Mouse (Mus musculus) G1E (cell line): ENCODE data around the gene Nrxn3. TPM values are rescaled to one million over a fixed set of nuclear protein-coding genes. Genes with fewer than 3 reads are reported as not detected.

Experiments used
- ATAC-seq: 2 replicates; pipeline ENCODE4 v1.8.0; 2016; ENCODE audit warnings: mild to moderate bottlenecking; ENCODE audit not compliant: insufficient number of reproducible peaks, poor library complexity, low FRiP score, severe bottlenecking; ENCODE audit errors: extremely low read depth
- DNase-seq: peaks from one replicate; pipeline ENCODE4 v3.0.0; 2012; ENCODE audit warnings: low spot score
- H3K27me3 ChIP-seq: 2 replicates; pipeline ENCODE4 v1.6.1; 2012; ENCODE audit warnings: mild to moderate bottlenecking, low read length, inconsistent platforms; ENCODE audit not compliant: insufficient read depth
- H3K36me3 ChIP-seq: replicated peaks from 2 replicates; pipeline ENCODE3; 2012; ENCODE audit warnings: mild to moderate bottlenecking, inconsistent platforms
- H3K4me1 ChIP-seq: 2 replicates; pipeline ENCODE4 v1.6.1; 2012; ENCODE audit warnings: low read depth, low read length, inconsistent platforms, mixed read lengths; ENCODE audit not compliant: insufficient read depth
- H3K4me3 ChIP-seq: 2 replicates; pipeline ENCODE4 v1.5.1; 2012; ENCODE audit warnings: low read depth, mild to moderate bottlenecking, inconsistent platforms, low read length, moderate library complexity, mixed read lengths
- H3K9me3 ChIP-seq: replicated peaks from 2 replicates; pipeline ENCODE4 v1.6.1; 2012; ENCODE audit warnings: inconsistent platforms
- CTCF ChIP-seq: IDR thresholded peaks from 2 replicates; pipeline ENCODE4 v1.5.1; 2012; ENCODE audit warnings: low read depth, low read length, inconsistent platforms, mixed read lengths
- GATA1 ChIP-seq: IDR thresholded peaks from 2 replicates; pipeline ENCODE4 v1.6.1; 2012; ENCODE audit warnings: borderline replicate concordance, low read length, inconsistent platforms, mixed read lengths
- GATA2 ChIP-seq: IDR thresholded peaks from 2 replicates; pipeline ENCODE4 v1.6.1; 2012; ENCODE audit warnings: low read depth, low read length, inconsistent platforms, borderline replicate concordance
- POLR2AphosphoS5 ChIP-seq: IDR thresholded peaks from 2 replicates; pipeline ENCODE4 v1.6.1; 2012; ENCODE audit warnings: low read depth, low read length, inconsistent platforms; ENCODE audit not compliant: insufficient replicate concordance
- TAL1 ChIP-seq: conservative IDR thresholded peaks from 2 replicates; pipeline ENCODE4 v1.6.1; 2012; ENCODE audit warnings: low read depth, low read length, inconsistent platforms, mixed read lengths
- polyA plus RNA-seq: library from polyadenylated mRNA; stranded (reverse); fragments of >175 nt; gene quantifications from 2 replicates; pipeline ENCODE4 v1.2.3, GENCODE M21; 2012
- total RNA-seq, 2 experiments: library from RNA; stranded (forward) in 1 of 2; stranded (reverse) in 1 of 2; fragments of 200-1000 nt in 1 of 2; fragments of >200 nt in 1 of 2; fragmentation: Nextera tagmentation in 1 of 2; gene quantifications; 2 replicates each; pipeline ENCODE4 v1.2.3; 2014 to 2017

Gene Nrxn3
- total and polyA plus RNA-seq, 3 experiments: 0.22 TPM; not detected in 2

DNA sequence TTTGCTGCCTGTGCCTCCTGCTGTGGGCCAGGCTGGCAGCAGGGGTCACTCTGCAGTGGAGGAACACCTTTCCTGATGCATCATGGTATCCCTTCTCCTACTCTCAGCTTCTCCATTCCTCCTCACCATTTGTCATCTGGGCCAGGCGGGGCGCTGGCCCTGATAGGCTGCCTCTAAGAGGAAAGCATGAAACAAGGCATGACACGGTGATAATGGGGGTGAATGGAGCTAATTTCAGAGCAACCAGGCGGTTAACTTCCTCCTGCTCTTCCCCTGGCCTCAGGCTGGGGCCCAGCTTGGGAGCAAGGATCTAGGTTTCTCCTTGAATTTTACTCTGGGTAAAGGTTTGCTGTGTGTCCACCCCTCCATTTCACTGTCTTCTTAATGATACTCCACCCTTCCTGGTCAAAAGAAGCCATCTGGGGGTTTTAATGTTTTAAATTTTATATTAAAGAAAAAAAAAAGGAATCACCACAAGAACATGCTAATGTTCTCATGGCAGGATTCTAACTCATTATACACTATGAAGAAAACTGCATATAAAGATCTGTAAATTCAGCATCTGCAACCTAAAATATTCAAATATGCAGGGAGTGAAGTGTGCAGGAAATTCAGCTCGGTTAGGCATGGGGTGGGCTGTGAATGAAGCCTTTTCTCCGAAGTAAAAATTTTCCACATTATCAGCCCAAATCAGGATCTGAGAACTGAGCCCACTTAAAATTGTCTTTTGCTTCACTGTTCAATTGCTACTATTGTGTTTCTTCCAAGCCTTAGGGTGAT, 127.9 kb downstream of the Nrxn3 start:
- H3K4me1 ChIP-seq: no peaks in the 10 kb centered on the region
- TF ChIP-seq CTCF (no peak), POLR2AphosphoS5 (no peak), TAL1 (no peak), GATA1 (no peak), GATA2 (no peak)
- no peak for DNase-seq
- ATAC-seq: no peak
- H3K27me3 ChIP-seq: peaks cover 6% of the 10 kb centered on the region
- H3K4me3 ChIP-seq: no peak overlapping the region
- H3K9me3 ChIP-seq: no peaks in the 10 kb centered on the region
- no peaks in the 10 kb centered on the region for H3K36me3 ChIP-seq

GRCm38 (mm10) chr12:88854039-88854438, 131.4 kb downstream of the Nrxn3 start:
- H3K9me3 ChIP-seq: no peaks in the 10 kb centered on the region
- H3K4me3 ChIP-seq: no peak overlapping the region
- TF ChIP-seq GATA2 (no peak), GATA1 (no peak), POLR2AphosphoS5 (no peak), TAL1 (no peak), CTCF (no peak)
- no peaks in the 10 kb centered on the region for H3K4me1 ChIP-seq
- no peaks in the 10 kb centered on the region for H3K36me3 ChIP-seq
- DNase-seq (no peak), ATAC-seq (no peak)
- H3K27me3 ChIP-seq: peaks cover 6% of the 10 kb centered on the region

DNA sequence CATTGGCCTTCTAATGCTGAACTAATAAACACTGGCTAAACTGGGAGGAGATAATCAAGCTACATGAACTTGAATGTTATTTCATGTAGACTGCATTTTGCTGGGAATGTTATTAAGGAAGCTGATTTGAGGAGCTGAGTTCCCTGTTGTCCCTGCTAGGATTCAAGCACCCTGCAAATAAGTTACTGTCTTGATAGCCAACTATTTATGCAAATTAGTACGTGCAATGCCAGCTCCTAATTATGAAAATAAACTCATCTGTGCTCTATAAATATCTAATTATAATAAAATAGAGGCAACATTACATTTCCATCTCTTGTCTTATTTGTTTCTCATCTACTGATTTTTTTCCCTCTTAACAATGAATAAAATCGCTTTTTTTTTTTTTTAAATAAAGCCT, 135.0 kb downstream of the Nrxn3 start:
- no peaks in the 10 kb centered on the region for H3K4me1 ChIP-seq
- H3K27me3 ChIP-seq: no peaks in the 10 kb centered on the region
- H3K36me3 ChIP-seq: no peaks in the 10 kb centered on the region
- no peak for TF ChIP-seq GATA1
- TF ChIP-seq TAL1: no peak
- TF ChIP-seq POLR2AphosphoS5: no peak
- no peak for TF ChIP-seq CTCF
- TF ChIP-seq GATA2: no peak
- ATAC-seq (no peak), DNase-seq (no peak)
- H3K9me3 ChIP-seq: no peaks in the 10 kb centered on the region
- H3K4me3 ChIP-seq: no peak overlapping the region

DNA sequence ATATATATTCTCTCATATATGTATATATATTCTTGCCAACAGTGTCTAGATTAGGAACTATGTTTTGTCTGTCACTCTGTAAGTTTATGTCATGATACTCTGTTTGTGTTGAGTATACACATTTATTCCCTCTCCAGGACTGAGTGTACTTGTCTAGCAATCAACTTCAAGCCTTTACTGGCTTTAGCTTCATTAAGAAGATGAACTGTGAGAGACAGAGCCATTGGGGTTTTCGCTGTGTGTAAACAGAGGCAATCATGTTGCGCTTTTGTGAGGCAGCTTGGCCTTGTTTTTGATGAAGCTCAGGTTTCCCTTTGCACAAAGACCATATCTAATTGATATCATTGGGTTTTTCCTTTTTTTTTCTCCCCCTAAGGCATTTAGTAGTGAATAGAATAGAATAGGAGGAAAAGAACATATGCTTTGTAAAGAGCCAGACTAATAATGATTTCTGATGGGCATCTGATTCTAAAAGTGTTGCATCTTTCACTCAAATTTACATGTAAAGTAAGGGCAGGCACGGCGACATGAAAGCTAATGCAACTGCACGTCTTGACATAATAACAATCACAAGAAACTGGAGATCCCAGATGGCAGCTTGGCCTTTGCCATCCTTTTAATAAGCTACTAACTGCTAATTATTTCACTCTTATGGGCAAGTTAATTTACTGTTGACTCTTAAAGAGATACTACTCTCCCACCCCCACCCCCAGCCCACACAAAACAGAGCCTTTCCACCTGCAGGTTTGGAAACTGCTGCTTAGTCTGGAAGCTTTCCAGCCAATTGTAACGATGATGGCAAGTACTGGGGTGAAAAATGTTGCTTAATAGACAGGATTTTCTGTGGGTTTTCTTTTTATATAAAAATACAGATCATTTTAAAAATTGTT, 137.0 kb downstream of the Nrxn3 start:
- no peaks in the 10 kb centered on the region for H3K9me3 ChIP-seq
- H3K36me3 ChIP-seq: no peaks in the 10 kb centered on the region
- no peaks in the 10 kb centered on the region for H3K4me1 ChIP-seq
- ATAC-seq: no peak
- no peak for DNase-seq
- no peak overlapping the region for H3K4me3 ChIP-seq
- TF ChIP-seq TAL1 (no peak), GATA2 (no peak), CTCF (no peak)
- no peaks in the 10 kb centered on the region for H3K27me3 ChIP-seq

- H3K4me1 ChIP-seq: no peaks in the 10 kb centered on the region
- TF ChIP-seq CTCF (no peak), GATA1 (no peak), TAL1 (no peak), POLR2AphosphoS5 (no peak), GATA2 (no peak)
- no peaks in the 10 kb centered on the region for H3K27me3 ChIP-seq
- no peak overlapping the region for H3K4me3 ChIP-seq
- H3K9me3 ChIP-seq: no peaks in the 10 kb centered on the region
- ATAC-seq (no peak), DNase-seq (no peak)
- no peaks in the 10 kb centered on the region for H3K36me3 ChIP-seq
Observed at GRCm38 (mm10) chr12:88860397-88860796, 137.7 kb downstream of the Nrxn3 start.

- Histone ChIP-seq H3K4me1 (no peaks in the 10 kb centered on the region), H3K27me3 (no peaks in the 10 kb centered on the region), H3K36me3 (no peaks in the 10 kb centered on the region), H3K9me3 (no peaks in the 10 kb centered on the region), H3K4me3 (no peak overlapping the region)
- no peak for DNase-seq
- TF ChIP-seq POLR2AphosphoS5 (no peak), TAL1 (no peak), GATA2 (no peak), GATA1 (no peak), CTCF (no peak)
- ATAC-seq: no peak
Observed at GRCm38 (mm10) chr12:88863069-88863468, 140.4 kb downstream of the Nrxn3 start.
